Mouse (Mus musculus) urinary bladder, postnatal 10 days (tissue): Measurements from ENCODE around the gene Muc3.
A peak's percentile ranks its signal among the peaks of the same experiment; 100 is the strongest.
"Not testable (repeated sequence)": the region's sequence is repeated elsewhere in the genome, so short reads cannot be mapped to it uniquely, and the experiment has no call there.

Source experiments
- DNase-seq: peaks from one replicate; pipeline ENCODE4 v3.0.0; 2022; ENCODE audit warnings: low spot score

The Muc3 gene

DNA sequence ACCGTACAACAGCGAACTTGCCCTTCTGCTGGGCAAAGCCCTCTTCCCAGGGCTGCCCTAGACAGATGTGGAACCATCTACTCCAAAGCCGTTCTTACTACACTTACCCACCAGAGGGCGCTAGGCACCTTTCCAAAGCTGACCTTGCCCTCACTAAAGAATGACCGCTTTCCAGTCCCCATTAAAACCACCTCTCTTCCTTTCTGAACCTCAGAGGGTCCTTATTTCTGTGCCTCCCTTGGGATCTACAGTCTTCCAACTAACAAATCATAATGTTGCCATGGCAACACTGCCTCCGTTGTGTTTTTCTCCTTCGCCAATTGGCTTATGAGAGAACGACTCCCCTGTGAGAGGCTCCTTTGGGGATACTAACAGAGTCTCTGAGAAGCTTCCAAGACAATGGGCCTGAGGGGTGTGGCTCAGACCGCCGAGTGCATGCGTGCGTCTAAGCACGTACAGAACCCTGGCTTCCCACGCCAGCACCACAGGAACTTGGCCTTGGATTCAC, 26.4 kb downstream of the Muc3 start:
- no peak for DNase-seq

DNA sequence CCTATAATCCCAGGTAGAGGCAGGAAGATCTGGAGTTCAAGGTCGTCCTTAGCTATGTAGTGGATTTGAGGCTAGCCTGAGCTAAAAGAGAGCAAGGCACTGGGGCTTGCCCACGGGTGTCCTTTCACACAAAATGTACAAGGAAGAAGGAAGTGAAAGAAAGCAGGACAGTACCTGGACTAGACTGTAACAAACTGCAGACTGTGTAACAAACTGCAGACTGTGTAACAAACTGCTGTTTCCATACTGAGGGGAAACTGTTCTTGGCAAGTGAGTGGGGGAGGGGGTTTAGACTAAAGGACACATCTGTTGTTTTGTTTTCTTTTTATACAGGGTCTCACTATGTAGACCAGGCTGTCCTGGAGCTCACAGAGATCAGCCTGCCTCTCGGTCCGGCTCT, 27.8 kb downstream of the Muc3 start:
- DNase-seq, result no peak

DNA sequence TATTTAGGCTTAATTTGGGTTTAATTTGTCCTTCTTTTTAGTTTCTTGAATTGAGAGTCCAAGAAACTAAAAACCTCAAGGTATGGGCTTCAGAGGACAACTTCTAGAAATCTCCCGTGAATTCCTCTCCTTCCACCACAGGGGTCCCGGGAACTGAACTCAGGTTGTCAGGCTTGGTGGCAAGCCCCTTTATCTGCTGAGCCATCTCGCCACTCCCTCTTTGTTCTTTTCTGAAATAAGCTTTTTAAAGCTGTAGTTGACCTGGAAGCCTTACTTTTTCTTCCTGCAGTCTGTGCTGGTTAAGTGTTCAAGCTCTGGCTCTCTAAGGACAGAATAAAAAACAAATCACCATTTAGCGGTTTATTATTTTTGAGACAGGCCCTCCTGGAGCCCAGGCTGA, 30.2 kb downstream of the Muc3 start:
- DNase-seq, result no peak

DNA sequence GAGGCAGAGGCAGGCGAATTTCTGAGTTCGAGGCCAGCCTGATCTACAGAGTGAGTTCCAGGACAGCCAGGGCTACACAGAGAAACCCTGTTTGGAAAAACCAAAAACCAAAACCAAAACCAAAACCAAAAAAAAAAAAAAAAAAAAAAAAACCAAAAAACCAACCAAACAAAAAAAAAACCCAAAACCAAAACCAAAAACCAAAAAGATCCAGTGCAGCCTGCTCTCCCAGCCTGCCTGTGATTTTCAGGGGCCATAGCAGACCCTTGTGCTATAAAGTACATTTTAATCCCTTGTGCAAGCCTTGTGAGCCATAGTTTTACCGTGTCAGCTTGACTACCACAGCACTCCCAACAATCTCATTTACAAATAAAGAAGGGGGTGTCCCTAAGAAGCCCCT, 31.1 kb downstream of the Muc3 start:
- not testable (repeated sequence) for DNase-seq

DNA sequence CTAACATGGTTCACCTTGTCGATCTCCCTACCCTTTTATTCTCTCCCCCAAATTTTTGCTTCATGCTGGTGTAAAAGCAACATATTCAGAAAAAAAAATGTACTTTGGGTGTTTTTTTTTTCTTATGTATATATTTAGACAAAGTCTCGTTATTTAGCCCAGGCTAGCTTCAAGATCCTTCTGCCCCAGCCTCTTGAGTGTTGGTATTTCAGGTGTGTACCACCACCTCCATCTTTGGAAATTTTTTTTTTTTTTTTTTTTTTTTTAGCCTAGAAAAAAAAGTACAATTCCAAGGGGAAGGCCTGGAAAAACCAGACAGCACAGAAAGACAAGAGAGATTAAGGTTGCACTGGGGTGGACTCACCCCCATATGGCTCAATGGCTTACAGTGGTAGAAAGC, 32.1 kb downstream of the Muc3 start:
- DNase-seq, result no peak

DNA sequence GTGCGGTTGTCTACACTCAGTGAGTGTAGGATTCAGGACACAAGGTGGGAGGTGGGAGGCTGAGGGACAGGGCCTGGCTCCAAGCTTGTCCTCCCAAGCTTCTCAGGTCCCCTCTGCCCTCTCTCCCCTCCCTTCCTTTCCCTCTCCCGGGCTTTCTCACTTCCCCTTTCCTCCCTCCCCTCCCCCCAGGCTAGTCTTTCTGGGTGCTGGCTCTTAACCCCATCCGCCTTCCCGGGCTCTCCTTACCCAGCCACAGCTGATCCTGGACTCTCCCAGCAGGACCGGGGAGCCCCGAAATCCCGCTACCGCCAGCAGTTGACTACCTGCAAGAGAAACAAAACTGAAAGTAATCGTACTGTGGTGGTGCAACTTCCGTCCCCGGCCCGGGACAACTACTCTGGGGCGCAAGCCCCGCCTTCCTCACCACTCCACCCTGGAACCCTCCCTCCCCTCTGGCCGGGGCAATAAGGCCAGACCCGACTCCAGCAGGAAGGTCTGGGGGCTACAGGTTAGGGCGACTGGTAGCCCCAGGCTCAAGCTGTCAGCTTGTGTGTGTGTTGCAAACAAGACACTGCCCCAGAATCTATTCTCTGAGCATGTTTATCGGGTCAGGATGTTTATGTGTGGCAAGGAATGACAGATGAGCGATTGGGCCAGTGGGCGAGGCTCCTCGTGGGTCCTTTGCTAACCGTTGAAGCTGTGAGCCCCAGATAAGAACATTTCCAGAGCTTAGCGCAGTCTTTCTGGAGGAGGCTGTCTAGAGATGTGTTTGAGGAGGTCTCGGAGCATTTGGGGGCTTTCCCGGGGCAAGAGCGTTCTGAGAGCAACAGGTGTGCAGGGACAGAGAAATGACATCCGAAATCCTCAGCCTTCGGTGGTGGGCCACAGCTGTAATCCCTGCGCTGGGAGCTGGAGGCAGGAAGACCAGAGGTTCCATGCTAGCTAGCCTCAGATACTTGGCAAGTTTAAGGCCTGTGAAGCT, 33.0 kb downstream of the Muc3 start, which contains the start of gene Trim56:
Trim56 (minus strand) TSS at position 344 of the 982 bp plus-strand sequence.
- no peak for DNase-seq

DNA sequence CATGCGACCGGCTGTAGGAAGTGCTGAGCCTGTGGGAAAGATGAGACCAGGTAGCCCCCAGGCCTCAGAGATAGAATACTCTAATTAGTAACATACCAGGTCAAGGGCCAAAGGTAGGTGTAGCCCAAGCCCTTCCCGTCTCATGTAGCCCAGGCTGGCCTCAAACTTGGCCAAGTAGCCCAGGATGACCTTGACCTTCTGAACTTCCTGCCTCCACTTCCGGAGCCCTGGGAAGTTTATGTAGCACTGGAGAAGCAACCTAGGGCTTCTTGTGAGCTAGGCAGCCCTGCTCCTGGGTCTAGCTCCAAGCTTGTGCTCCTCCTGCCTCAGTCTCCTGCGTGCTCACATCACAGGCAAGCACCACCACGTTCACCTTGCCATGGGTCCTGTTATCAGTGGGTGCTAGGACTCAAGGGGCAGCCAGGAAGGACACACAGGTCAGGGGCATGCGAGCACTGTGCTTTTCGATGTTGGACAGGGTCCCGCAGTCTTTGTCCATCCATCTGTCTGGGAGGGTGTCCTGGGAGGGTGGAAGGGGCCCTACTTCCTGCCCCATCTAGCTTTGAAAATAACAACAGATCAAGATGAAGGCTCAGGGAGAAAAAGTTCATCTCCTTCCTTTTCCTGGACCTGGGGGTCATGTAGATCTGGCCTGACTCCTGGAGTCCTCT, 34.1 kb downstream of the Muc3 start:
- DNase-seq, result no peak

DNA sequence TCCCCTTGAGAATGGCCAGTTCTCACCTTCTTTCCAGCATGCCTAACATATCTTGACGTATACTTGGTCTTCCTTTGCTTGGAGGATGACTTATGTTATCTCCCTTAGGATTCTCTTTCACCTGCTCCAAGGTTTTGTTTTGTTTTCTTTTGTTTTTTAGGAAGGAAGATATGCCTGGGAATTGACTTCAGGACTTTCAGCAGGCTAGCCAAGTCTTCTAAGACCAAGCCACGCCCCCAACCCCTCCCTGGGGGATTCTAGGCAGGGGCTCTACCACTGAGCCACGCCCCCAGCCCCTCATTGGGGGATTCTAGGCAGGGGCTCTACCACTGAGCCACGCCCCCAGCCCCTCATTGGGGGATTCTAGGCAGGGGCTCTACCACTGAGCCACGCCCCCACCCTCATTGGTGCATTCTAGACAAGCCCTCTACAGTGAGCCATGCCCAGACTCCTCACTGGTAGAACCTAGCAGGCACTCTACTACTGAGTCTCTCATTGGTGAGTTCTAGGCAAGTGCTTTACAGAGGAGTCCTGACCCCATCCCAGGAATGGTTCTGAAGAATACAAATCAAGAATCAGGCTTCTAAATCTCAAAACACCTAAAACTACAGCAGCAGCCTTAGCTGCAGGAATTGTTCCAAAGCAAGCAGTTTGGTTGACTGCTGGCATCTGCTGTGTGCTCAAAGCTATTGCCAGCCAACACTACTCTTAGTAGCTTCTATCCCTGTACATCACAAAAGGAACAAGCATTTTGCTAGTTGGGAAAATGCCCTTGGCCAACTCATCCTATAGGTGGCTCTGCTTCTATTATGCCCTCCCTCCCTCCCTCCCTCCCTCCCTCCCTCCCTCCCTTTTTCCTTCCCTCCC, 37.3 kb downstream of the Muc3 start:
- no peak for DNase-seq

DNA sequence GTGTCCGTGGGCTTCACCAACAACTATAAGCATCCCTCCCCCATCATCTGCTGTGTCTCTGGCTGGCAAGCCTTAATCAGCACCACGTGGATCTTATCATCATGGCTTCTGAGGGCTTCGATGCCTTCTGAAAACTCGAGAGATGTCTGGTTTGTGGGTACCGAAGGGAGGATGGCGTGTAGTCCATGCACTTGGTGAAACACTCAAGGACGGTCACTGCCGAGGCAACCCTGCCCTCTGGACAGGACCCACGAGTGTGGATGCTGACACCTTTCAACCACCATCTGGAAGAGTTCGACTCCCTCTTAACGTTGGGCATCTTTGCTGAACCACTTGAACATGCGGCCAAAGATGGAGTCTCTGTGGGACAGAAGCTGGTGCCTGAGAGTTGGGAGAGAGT, 38.3 kb downstream of the Muc3 start:
- no peak for DNase-seq

DNA sequence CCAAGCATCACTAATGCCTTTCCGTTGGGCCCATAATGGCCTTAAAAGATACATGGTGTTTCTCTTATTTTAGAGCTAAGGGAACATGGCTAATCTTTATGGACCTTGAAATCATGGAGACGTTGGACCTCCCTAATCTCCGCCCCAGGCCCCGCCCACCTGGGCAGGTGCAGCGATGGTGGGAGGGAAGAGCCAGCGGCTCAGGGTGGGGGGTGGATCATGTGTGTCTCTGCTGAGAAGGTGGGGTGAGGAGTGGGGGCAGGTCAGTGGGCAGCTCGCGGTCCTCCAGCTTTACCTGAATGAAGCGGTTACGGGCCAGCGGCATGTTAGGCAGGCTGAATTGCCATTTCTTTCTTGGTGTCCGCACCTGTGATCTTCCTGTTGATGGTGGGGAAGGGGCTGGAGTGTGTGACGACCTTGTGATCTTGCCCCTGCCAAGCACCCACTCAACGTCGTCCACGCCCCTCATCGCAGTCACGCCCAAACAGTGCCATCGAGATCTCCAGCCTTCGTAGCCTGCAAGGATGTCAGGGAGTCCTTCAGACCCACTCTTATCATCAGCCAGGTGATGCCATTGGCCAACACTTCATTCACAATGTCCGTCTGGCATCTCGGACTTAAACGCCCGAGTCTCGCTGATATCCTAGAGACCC, 39.1 kb downstream of the Muc3 start:
- no peak for DNase-seq

DNA sequence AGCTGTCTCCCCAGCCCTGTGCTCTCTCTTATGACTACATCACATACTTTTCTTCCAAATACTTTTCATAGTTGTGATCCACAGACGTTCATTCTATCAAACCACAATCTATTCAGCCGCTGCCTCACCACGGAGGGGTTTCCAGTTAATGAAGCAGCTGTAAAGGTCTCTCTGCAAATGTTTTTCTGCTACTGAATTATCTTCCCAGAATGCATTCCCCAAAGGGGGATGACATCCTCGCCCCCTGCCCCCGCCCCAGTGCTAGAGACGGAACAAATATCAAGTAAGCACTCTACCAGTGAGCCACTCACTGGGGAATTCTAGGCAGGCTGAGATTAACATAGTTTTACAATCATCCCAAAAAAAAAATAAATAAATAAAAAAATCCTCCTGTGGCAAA, 41.0 kb downstream of the Muc3 start:
- DNase-seq, result no peak

DNA sequence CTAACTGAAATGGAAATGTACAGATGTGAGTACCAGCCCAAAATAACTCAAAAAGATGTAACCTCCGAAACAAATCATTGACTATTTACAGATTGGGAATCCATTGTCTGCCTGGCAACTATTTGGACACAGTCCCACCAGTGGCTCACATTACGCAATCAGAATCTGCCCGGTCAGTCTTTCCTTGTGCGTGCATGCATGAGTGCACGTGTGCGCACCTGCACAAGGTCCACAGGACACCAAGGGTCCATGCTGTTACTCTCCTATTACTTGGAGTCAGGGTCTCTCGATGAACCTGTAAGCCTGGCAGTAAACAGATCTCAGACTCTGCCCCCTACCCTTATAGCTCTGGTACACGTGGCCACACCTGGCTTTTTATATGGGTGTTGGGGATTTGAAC, 41.5 kb downstream of the Muc3 start:
- DNase-seq, result no peak

DNA sequence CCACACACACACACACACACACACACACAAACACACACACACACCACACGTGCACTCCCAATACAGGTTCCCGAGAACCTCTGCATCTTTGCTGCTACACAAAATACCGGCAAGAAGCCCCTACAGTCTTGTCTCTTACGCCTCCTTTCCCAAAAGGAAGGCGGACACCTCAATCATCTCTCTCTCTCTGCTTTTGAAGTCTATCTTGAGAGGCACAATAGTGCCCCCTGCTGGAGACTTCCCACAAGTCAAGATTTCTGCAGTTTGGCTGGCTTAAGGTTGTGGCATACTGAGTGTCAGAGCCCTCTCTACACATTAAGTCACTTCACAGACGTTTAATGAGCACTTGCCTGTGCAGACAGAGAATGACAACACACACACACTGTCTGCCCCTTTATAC, 42.1 kb downstream of the Muc3 start:
- DNase-seq, result peak; percentile 49

DNA sequence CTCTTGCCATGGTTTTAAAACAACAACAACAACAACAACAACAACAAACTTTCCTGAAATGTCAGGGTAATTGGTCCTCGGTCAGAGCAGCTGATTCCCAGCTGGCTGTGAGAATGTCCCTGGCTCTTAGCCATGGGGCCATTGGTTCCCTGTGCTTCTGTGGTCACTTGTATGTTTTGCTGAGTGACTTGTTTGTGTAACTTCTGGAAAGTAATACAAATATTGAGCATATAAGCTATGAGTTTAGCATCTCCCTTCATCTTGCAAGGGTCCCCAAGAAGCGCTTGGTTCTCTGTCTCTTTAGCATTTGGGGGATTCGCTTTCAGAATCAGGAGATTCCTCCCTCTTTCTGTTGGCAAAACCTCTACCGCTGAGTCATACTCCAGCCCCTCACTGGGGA, 42.7 kb downstream of the Muc3 start:
- DNase-seq, result no peak

DNA sequence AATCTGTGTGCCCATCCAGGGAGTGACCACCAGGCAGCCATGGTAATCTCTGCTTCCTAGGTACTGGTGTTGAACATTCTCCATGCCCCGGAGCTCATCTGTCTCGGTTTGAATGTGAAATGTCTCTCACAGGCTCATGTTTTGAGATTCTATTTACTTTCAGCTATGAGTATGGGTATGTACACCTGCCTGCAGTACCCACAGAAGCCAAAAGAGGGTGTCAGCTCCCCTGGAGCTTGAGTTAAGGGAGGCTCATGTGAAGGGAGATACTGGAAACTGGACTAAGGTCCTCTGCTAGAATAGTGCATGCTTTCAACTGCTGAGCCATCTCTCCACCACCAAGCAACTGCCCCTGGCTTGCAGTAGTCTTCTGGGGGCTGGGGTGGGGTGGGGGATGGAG, 45.2 kb downstream of the Muc3 start:
- DNase-seq, result no peak

DNA sequence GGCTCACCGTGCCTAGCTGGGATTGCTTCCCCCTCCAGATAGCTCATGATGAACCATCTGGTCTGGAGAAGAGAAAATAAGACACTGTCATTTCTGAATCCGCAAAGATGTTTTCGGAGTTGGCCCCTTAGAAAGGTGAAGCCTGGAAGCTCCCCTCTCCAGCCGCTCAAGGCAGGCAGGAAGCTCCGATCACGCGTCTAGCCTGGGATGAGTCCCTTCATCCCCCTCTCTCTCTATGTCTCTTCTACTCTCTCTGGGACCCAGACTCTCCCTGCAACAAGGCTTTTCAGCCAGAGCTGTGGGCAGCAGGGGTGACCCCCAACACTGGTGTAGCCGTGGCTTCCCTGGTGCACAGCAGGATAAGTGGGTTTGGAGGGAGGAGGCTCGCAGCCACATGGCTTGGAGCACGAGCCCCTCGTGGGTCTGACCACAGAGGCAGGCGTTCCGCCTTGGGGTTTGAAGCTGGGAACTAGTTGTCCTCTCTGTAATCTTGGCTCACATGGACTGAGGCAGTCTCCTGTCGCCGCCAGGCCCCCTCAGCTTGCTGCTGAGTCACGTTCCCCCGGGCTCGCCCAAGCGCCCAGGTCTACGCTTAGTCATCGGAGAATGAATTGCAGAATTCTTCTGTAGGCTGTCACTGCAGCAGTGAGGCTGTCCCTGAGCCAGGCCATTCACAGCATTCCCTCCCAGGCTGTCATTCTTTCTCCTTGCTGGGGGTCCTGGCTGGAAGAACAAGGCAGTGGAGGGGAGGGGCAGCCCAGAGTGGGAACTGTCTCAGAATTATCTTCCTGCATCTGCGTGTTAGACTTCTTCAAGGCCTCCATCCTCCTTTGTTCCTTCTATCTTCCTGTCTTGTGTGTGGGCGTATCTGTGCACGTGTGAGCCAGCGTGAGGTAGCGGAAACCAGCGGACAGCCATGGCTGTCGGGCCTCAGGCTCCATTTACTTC, 46.3 kb downstream of the Muc3 start:
- no peak for DNase-seq

DNA sequence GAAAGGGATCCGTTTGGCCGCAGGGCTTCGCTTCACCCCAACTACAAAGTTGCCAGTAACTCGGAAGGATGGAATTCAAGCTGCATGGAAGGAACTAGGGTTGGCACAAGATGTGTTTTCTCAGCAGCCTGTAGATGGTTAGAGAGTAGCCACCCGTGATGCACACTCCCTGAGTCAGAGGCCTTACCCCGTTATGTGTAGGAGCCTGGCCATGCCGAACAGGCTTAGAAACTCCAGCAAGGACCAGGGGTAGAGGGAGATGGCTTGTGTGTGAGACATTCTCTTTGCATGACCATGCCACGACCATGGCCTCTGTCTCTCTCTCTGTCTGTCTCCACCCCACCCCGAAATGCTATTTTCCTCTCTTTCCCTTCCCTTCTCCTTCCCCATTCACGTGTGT, 47.0 kb downstream of the Muc3 start:
- no peak for DNase-seq

DNA sequence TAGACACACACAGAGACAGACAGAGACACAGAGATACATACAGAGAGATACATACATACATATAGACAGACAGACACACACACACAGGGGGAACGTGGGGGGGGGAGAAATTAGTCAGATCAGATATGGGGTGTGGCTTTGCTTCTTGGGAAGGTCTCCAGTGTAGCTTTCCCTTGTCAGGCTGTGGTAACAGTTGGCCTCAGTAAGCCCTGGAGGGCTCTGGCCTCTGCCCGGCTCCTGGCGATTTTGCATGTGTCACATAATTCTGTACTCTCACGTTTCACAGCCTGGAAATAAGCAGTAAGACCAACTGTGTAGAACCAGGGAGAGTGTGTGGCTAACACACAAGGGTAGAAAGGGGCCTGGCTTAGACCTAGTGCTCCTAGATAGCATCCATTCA, 48.5 kb downstream of the Muc3 start:
- no peak for DNase-seq

DNA sequence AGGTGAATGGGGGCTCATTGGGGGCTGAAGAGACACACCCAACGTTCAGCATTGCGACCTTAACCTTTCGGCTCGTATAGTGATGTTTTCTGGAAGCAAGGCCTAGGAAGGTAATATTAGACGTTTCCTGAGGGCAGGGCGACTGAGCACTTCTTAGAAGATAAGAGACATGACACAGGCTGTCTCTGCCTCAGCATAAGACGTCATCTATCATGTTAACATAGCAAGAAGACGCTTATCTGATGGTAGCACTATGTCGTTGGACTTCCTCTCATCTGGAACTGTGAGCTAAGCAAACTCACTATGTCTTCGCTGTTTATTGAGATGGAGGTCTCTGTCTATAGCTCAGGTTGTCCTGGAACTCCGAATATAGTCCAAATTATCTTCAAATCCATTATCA, 50.7 kb downstream of the Muc3 start:
- DNase-seq, result no peak

DNA sequence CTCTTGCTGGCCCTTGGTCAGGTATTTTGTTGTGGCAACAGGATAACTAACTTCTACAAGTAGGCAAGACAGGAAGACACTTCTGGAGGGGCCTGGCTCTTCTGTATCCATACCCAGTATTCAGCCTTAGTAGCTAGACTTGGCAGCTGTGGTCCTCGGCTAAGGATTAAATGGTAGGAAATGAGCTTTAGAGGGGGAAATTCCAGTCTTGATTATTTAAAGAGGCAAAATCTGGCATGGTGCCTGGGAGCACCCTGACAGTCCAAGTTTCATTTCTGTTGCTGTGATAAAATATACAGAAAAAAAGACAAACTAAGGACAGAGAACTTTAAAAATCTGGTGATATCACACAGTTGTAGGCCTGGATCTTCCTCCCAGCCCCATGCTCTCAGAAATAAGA, 53.1 kb downstream of the Muc3 start:
- no peak for DNase-seq

DNA sequence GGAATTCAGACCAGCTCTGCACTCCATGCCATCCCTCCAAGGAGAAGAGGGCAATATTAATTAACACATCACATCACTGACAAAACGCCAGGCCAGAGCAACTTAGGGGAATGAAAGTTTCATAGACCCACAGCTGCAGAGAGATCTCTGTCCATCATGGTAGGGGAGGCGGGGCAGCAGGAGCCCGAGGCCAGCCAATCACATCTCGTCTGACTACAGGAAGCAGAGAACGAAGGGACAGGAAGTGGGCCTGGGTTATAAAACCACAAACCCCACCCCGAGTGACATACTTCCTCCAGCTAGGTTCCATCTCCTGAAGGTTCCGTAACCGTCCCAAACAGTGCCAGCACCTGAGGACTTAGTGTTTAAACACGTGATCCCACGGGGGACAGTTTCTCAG, 54.0 kb downstream of the Muc3 start:
- DNase-seq, result no peak
